Mouse (Mus musculus) brown adipose tissue, adult 24 weeks (tissue): Measurements from ENCODE around the gene Prrg4. TPM values are rescaled to one million over a fixed set of nuclear protein-coding genes. Genes with fewer than 3 reads are reported as not detected.
"Not testable (repeated sequence)": the region's sequence is repeated elsewhere in the genome, so short reads cannot be mapped to it uniquely, and the experiment has no call there.

Experiments
- H3K27ac ChIP-seq: fragments of 200-500 bp; replicated peaks from 2 replicates; pipeline ENCODE4 v1.5.1; 2012; ENCODE audit warnings: low read depth, mild to moderate bottlenecking, low read length
- H3K4me1 ChIP-seq: fragments of 200-500 bp; 2 replicates; pipeline ENCODE4 v1.6.1; 2012; ENCODE audit warnings: low read length, mixed read lengths; ENCODE audit not compliant: control insufficient read depth, insufficient read depth, insufficient read length
- H3K4me3 ChIP-seq: fragments of 200-500 bp; 2 replicates; pipeline ENCODE4 v1.5.1; 2012; ENCODE audit warnings: low read depth, mild to moderate bottlenecking, low read length, moderate library complexity; ENCODE audit not compliant: insufficient read depth
- polyA plus RNA-seq: library from polyadenylated mRNA; stranded (reverse); fragments of >200 nt; gene quantifications from 2 replicates; pipeline ENCODE4 v1.2.4, GENCODE M21; 2012; ENCODE audit not compliant: missing spikeins, insufficient read depth, insufficient read length

Prrg4 gene
- polyA plus RNA-seq: 0.38 TPM in 1 of 2 replicates, not detected in the other

DNA sequence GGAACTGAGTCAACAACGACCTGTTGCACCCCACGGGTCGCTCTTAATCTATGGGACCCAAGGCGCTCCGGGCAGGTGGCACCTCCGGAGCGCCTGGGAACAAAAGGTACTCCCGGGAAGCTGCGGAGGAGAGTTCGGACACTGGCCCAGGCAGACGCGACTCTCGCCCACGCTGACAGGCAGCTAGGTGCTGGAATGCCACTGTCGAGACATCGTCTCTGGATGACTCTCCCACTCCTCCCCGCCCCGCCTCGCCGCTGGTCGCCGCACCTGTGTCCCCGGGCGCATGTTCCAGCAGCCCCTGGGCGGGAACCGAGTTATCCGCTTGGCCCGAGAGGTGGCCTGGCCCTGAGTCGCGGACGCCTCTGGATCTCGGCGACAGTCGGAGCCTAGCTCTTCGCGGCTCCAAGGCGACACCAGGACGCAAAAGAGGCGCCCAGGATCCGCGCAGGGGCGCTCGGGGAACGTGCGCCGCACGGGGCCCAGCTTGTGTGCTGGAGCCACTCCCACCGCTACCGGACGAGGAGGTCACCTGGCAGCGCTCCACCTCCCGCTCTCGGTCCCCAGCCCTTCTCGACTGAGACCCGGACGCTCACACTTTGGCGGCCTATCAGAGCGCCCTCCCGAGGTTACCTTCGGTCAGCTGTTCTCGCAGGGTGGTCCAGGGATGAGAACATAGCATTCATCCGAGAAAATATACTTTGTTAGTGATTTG lies at the start of gene Prrg4:
Gene Prrg4 (minus strand): TSS at position 601 of the 715 bp plus-strand sequence.
- peak within 1 kb of the TSS; percentile 66 for H3K4me3 ChIP-seq
- H3K4me1 ChIP-seq: no peaks in the 10 kb centered on the region
- H3K27ac ChIP-seq: no peak within 1 kb of the TSS

DNA sequence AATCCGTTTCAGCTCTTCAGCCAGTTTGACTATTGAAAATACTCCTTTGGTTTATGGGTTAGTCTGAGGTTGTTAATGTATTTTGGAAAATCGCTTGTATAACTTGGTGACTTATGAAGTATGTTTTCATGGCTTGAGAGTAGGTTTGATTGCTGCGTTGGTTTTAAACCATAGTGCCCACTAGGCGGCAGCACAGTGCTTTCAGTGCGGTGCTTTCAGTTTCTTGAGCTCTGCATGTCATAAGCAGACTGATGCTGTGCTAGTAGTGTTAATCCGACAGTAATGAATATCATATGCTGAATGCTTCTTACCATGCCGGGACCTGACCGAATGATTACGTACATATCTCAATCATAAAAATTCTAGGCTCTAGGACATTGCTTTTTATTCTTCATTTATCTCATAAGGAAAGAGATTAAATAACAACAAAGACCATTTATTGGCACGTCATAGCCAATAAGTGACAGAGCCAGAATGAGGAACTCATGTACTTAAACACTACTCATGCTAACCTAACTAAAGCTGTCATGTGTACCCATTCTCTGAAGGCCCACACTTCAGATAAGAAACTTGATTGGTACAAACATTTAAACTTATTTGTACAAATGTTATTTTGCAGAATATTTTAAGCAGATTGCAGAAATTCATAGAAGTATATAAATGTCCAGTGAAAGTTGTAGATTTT lies 38.3 kb upstream of the Prrg4 start:
- no peak overlapping the region for H3K4me3 ChIP-seq
- H3K4me1 ChIP-seq: no peaks in the 10 kb centered on the region
- no peak overlapping the region for H3K27ac ChIP-seq

DNA sequence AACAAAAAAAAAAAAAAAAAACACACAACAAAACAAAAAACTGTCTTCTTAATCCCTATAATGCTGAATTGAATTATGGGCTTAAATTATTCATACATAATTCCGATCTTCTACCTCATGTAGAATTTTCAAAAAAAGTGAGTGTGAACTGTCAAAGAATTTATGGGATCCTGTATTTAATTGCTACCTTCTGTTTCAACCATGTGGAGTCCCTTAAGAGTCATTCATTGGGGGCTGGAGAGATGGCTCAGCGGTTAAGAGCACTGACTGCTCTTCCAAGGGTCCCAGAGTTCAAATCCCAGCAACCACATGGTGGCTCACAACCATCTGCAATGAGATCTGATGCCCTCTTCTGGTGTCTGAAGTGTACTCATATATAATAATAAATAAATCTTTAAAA lies 37.7 kb upstream of the Prrg4 start:
- not testable (repeated sequence) for H3K4me3 ChIP-seq, H3K4me1 ChIP-seq, H3K27ac ChIP-seq

DNA sequence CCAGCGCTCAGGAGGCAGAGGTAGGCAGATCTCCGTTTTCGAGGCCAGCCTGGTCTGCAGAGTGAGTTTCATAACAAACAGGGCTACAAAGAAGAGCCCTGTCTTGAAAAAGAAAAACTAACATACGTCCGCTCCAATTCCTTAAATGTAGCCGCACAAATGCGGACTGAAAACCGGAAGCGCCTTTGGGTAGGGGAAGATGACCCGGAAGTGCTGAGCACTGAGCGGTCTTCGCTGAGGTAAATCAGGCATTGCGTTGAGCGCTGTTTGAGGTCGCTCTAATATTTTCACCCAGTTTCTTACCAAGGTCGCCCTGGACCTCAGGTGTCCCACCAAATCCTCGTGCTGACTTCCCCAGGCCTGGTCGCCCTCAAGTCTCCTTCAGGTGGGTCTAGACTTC lies 36.4 kb upstream of the Prrg4 start:
- no peak overlapping the region for H3K4me3 ChIP-seq
- no peaks in the 10 kb centered on the region for H3K4me1 ChIP-seq
- H3K27ac ChIP-seq: no peak overlapping the region

DNA sequence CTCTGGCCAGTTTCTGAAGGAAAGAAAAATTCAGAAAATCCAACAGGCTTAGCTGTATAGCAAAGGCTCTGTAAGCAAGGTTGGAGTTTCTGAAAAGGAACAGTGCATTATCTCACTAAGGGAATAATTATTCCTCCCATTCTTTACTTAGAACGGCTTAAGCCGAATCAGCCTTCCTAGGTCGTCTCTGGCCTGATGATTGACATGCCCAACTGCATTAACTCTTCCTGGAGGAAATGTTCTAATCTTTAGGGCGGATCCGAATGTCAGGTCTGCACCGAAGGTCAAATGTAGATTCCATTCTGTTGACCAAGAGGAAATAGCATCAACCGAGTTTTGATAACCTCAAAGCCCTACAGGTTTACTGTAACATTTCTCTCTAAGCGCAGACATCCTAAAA lies 29.1 kb upstream of the Prrg4 start:
- no peak overlapping the region for H3K27ac ChIP-seq
- H3K4me1 ChIP-seq: no peaks in the 10 kb centered on the region
- H3K4me3 ChIP-seq: no peak overlapping the region

DNA sequence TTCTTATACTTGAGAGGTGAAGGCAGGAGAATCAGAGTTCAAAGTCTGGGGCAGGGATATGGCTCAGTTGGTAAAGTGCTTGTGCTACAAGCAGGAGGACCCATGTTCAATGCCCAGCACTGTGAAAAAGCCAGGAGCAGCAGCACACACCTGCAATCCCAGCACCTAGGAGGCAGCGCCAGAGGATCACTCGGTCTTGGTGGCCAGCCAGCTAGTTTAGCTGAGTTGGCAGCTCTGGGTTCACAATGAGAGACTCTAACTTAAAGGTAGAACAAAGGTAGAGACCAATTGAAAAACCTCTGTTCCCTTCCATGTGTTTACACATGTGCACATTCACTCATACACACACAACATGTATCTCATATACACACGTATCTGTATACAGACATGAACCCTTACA lies 19.4 kb upstream of the Prrg4 start:
- H3K4me1 ChIP-seq: peaks cover under 1% of the 10 kb centered on the region; the same call in 1 of the 2 replicates
- no peak overlapping the region for H3K27ac ChIP-seq
- no peak overlapping the region for H3K4me3 ChIP-seq

DNA sequence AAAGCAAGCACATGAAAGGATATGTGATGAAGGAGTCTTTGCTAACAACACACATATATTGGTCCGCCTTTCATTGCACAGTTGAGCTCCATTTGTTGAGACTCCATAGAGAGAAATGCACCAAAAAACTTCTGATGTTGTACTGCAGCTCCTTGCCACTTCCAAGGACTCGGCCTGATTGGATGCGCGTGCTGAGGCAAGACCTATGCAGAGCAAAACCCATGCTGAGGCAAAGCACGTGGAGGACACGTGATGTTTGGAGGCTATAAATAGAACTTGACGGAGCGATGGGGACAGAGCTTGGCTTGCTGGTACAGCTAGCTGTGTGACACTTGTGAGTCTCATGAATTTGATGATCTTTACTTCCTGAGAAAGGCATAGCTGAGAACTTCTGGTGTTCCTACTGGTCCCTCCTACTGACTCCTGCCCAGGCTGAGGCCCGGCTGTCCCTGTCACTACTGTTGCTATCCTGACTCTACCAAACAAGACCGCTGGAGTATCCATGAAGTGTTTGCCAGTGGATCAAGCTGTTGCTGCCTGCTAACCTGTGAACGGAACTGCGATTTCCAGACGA lies 17.7 kb upstream of the Prrg4 start, which contains the start of gene Ccdc73:
Gene Ccdc73 (plus strand): TSS at position 524 of the 574 bp plus-strand sequence.
- H3K4me1 ChIP-seq: peaks cover 2% of the 10 kb centered on the region; the same call in 1 of the 2 replicates
- H3K27ac ChIP-seq: no peak within 1 kb of the TSS
- no peak within 1 kb of the TSS for H3K4me3 ChIP-seq

DNA sequence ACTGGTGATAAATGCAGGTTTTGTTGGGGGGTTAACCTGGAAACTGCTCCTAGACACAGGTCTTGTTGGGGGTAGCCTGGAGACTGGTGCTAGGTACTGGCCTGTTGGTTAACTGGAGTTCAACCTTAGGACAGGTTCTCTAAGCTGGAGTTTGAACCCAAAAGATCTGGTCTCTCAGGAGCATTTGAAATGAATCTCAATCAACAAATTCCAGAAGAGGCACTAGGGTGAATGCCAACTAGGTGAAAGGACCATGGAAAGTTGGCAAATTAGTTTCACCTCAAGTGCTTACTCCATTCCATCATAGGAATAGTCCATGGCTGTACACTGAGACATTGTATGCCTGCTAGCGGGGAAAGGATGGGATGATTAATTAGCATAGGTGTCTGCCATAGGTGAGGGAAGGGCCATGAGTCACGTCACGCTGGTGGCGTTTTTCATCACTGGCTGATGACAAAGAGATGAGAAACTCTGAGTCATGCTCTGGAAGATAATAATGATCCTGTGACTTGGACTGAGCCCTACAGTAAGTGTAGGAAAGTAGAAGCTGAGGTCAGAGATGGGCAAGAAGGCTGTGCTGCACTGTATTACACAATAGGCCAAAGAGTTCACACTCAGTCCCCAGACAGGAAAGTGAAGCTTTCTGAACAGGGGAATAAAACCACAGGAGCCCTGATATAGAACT lies 14.6 kb upstream of the Prrg4 start:
- Histone ChIP-seq H3K4me1 (peaks cover 2% of the 10 kb centered on the region; the same call in 1 of the 2 replicates), H3K4me3 (no peak overlapping the region), H3K27ac (peak overlapping the region; percentile 79)

DNA sequence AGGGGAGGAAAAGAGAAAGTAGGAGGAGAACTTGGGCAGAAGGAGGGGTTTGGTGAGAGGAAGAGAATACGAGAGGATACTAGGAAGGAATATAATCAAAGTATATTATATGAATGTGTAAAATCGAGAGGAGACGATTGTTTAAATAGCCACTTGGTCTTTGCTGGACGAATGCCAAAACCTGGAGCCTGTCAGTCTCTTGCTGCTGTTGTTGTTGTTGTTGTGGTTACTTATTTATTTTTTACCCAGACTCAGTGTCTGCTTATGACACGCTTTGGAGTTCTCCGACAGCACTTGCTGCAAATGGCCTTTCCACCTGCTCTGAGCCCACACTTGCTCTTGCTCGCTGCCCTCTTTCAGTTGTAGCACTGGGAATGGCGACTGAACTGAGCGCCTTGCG lies 10.8 kb upstream of the Prrg4 start:
- no peak overlapping the region for H3K27ac ChIP-seq
- H3K4me1 ChIP-seq: peaks cover 2% of the 10 kb centered on the region; the same call in 1 of the 2 replicates
- H3K4me3 ChIP-seq: no peak overlapping the region

DNA sequence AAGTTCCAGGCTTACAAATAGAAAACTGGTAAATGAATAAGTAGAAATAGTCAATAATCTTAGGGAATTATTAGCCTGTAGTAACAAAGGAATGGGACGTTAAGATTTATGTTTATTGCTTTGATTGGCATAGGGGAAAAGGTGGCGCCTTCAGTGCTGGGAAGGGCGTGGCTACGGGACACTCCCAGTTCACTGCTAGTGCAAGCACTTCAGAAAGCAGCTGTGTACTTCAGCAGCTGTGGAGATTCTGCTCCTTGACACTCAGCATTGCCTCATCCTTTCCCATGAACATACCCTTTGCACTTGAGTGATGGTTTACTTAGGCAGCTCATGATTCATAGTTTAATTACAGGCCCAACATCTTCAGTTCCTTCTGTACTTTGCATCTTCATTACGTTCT lies 9.4 kb upstream of the Prrg4 start:
- H3K4me1 ChIP-seq: peaks cover 1% of the 10 kb centered on the region; the same call in 1 of the 2 replicates
- no peak overlapping the region for H3K4me3 ChIP-seq
- no peak overlapping the region for H3K27ac ChIP-seq

DNA sequence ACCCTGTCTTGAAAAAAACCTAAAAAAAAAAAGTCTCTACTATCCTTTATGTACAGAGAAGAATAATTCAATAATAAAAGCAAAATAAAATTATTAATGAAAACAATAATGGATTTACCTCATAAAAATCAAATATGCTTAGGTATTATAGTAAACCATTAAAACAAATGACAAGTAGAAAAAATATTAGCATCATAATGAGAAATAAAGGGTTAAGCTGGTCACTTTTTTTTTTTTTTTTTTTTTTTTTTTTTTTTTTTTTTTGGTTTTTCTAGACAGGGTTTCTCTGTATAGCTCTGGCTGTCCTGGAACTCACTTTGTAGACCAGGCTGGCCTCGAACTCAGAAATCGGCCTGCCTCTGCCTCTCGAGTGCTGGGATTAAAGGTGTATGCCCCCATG lies 8.4 kb upstream of the Prrg4 start:
- H3K4me3 ChIP-seq, H3K27ac ChIP-seq, H3K4me1 ChIP-seq: not testable (repeated sequence)

DNA sequence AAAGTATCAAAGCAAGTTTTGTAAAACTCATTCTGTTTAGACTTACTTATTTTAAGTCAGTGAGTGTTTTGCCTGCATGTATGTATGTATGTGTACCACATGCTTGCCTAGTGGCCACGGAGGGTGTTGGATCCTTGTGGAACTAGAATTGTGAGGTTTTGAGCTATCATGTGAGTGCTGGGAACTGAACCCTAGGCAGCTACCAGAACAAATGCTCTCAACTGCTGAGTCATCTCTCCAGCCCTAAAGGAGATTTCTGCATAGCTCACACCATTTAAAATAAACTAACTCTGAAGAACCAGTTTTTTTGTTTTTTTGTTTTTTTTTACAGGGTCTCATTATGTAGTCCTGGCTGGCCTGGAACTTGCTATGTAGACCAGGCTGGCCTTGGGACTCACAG lies 6.5 kb upstream of the Prrg4 start:
- Histone ChIP-seq H3K4me1 (no peaks in the 10 kb centered on the region), H3K4me3 (no peak overlapping the region), H3K27ac (no peak overlapping the region)

DNA sequence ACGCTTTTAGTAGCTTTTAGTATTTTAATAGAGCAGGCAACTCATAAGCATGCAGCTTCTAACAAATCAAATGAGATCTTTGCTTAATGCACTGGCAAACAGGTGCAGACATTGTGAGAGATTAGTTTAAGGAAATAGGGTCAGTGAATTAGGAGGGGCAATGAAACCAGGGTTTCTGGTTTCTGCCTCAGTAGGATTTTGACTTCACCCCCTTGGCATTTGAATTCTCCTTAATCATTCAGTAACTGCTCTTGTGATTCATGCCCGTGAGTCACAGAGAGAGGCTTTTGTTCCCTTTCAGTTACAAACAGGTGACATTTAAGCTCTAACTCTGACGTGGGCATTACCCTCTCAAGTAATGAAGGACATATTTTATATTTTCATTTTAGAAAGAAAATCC lies 6.1 kb upstream of the Prrg4 start:
- Histone ChIP-seq H3K4me3 (no peak overlapping the region), H3K4me1 (no peaks in the 10 kb centered on the region), H3K27ac (no peak overlapping the region)

DNA sequence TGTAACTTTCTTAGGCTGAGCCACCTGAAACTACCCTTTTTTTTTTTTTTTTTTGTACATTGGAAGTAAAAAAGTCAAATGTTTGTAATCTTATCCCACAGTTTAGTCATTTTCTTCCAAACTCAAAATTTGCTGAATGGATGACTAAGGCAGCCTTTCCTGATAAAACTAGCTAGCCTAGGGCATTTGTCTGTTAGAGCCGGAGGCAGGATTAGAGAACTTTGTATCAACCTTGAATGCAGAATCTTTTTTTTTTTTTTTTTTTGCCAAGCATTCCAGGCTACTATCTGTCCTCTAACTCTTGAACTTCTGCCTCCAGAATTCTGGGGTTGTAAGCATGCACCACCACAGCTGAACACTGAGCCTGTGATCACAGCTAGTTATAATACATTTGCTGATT lies 5.2 kb upstream of the Prrg4 start:
- H3K4me3 ChIP-seq: no peak overlapping the region
- H3K27ac ChIP-seq: no peak overlapping the region
- no peaks in the 10 kb centered on the region for H3K4me1 ChIP-seq

DNA sequence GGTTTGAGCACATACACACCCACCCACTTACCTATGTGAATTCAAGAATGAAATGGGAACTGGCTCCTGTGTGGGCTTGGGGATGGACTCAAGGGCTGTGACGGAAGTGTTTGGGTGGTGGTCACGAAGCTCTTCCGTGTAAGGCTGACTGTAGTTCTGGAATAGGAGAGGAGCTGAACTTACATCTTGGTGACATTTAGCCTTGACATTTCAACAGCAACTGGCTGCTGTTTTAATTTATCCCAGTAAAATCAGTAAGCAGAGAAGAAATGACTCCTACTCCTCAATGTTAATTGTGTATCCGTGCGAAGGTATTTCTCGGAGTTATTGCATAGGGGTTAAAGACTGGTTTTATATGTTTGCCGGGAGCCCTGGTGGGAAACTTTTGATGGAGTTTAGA lies 2.9 kb upstream of the Prrg4 start:
- Histone ChIP-seq H3K27ac (no peak overlapping the region), H3K4me1 (no peaks in the 10 kb centered on the region), H3K4me3 (no peak overlapping the region)
